Comparison of ENCODE assay signal across 8 mouse cellular contexts in genomic region chr7:36695791-36696241, GRCm38 (mm10). TPM values are rescaled to one million over a fixed set of nuclear protein-coding genes. Genes with fewer than 3 reads are reported as not detected.
DNase-seq lines count a peak whose midpoint lies in the region; ATAC-seq and TF ChIP-seq lines count a peak whose summit lies in the region.

No protein-coding gene starts in this region.

- no peaks in the 10 kb centered on the region for H3K36me3 ChIP-seq in hindbrain, embryonic 13.5 days
- H3K36me3 ChIP-seq in neural tube, embryonic 11.5 days (ENCODE audit: control insufficient read depth, insufficient read depth, low read length): no peaks in the 10 kb centered on the region

- no peak for ATAC-seq in hindbrain, embryonic 13.5 days (ENCODE audit: low FRiP score)
- ATAC-seq in neural tube, embryonic 11.5 days (ENCODE audit: insufficient read depth, low FRiP score, low TSS enrichment): 0 out of 2 replicates have a peak, but pooled peaks have one; percentile 18

- H3K4me1 ChIP-seq in hindbrain, embryonic 13.5 days (replicated peaks): peaks cover 72% of the 10 kb centered on the region
- peaks cover 19% of the 10 kb centered on the region for H3K4me1 ChIP-seq in neural tube, embryonic 11.5 days (ENCODE audit: control insufficient read depth, insufficient read depth, low read length)

- peak; percentile 57 for DNase-seq in frontal cortex, postnatal 36 days (ENCODE audit: low spot score in 2 of 2)
- no peak for DNase-seq in frontal cortex, adult 2 months (ENCODE audit: extremely low spot score in 1 of 2, low spot score in 1 of 2)
- DNase-seq in brain, embryonic 14.5 days (ENCODE audit: low read depth): peak; percentile 41
- DNase-seq in forelimb bud, embryonic 11.5 days (ENCODE audit: low read depth, low spot score): peak; percentile 38
- peak; percentile 23 for DNase-seq in liver
- DNase-seq in neural tube, embryonic 11.5 days (ENCODE audit: low spot score): peak; percentile 75
- DNase-seq in T-cell, adult 2 months (ENCODE audit: low spot score): no peak

- peaks cover 44% of the 10 kb centered on the region for H3K27me3 ChIP-seq in hindbrain, embryonic 13.5 days
- H3K27me3 ChIP-seq in neural tube, embryonic 11.5 days (ENCODE audit: control insufficient read depth, insufficient read depth, low read length): peaks cover 37% of the 10 kb centered on the region

- H3K9me3 ChIP-seq in hindbrain, embryonic 13.5 days: no peaks in the 10 kb centered on the region
- no peaks in the 10 kb centered on the region for H3K9me3 ChIP-seq in neural tube, embryonic 11.5 days (ENCODE audit: control insufficient read depth, low read length)

- no peak for TF ChIP-seq CTCF in brain, embryonic 14.5 days (IDR thresholded peaks at IDR 0.05; ENCODE audit: borderline replicate concordance, extremely low read depth, insufficient read depth, insufficient read length)

- under 1% methylated on average over 42 of the region's 42 CpGs for WGBS in hindbrain, embryonic 13.5 days
- WGBS in neural tube, embryonic 11.5 days: under 1% methylated on average over 42 of the region's 42 CpGs

- TF ChIP-seq POLR2A in brain, embryonic 14.5 days (IDR thresholded peaks at IDR 0.05; ENCODE audit: borderline replicate concordance, extremely low read depth, insufficient read depth, insufficient read length, poor library complexity, severe bottlenecking): no peak

- H3K4me2 ChIP-seq in hindbrain, embryonic 13.5 days: peak overlapping the region; percentile 92
- H3K4me2 ChIP-seq in neural tube, embryonic 11.5 days (ENCODE audit: low read depth): peak overlapping the region; percentile 94

- peak overlapping the region; percentile 95 for H3K9ac ChIP-seq in hindbrain, embryonic 13.5 days
- H3K9ac ChIP-seq in neural tube, embryonic 11.5 days (ENCODE audit: low read length): peak overlapping the region; percentile 86

- H3K27ac ChIP-seq in hindbrain, embryonic 13.5 days: peak overlapping the region; percentile 96
- peak overlapping the region; percentile 92 for H3K27ac ChIP-seq in neural tube, embryonic 11.5 days (ENCODE audit: low read depth, low read length)

- H3K4me3 ChIP-seq in hindbrain, embryonic 13.5 days: peak overlapping the region; percentile 90
- H3K4me3 ChIP-seq in neural tube, embryonic 11.5 days (ENCODE audit: low read depth, low read length): peak overlapping the region; percentile 92

RNA-seq across cellular contexts. Expression of gene Tshz3, which starts 2.1 kb away (rescaled TPM):
- 14.8 and 18.1 TPM in 2 replicates for polyA plus RNA-seq in frontal cortex, adult 2 months (2012; rRNA removed)
- polyA plus RNA-seq in brain, embryonic 14.5 days (2012; rRNA removed): 22.7 and 34.9 TPM in 2 replicates
- polyA plus RNA-seq in hindbrain, embryonic 13.5 days (2015; fragmentation: Nextera tagmentation; extraction: Ambion mirVana): 37.1 and 39.9 TPM in 2 replicates
- 15.2 and 16.3 TPM in 2 replicates for polyA plus RNA-seq in neural tube, embryonic 11.5 days (2014; fragmentation: Nextera tagmentation; extraction: Ambion mirVana)

Comparison
In these comparisons a context has a peak if more than half of its experiments do, and no peak if none do; other contexts are left out.
1. DNase-seq: peak in frontal cortex, postnatal 36 days (2 of 2), brain, embryonic 14.5 days (single experiment), forelimb bud, embryonic 11.5 days (single experiment), liver (single experiment) and neural tube, embryonic 11.5 days (single experiment); none in frontal cortex, adult 2 months (0 of 2) and T-cell, adult 2 months (single experiment).